Mouse (Mus musculus) skeletal muscle tissue, adult 2 months (tissue): ENCODE results near the gene Chrna10.

Source experiments
- DNase-seq: peaks from one replicate; pipeline ENCODE4 v3.0.0-alpha.2; 2012; ENCODE audit warnings: low read depth, low spot score

Gene Chrna10

DNA sequence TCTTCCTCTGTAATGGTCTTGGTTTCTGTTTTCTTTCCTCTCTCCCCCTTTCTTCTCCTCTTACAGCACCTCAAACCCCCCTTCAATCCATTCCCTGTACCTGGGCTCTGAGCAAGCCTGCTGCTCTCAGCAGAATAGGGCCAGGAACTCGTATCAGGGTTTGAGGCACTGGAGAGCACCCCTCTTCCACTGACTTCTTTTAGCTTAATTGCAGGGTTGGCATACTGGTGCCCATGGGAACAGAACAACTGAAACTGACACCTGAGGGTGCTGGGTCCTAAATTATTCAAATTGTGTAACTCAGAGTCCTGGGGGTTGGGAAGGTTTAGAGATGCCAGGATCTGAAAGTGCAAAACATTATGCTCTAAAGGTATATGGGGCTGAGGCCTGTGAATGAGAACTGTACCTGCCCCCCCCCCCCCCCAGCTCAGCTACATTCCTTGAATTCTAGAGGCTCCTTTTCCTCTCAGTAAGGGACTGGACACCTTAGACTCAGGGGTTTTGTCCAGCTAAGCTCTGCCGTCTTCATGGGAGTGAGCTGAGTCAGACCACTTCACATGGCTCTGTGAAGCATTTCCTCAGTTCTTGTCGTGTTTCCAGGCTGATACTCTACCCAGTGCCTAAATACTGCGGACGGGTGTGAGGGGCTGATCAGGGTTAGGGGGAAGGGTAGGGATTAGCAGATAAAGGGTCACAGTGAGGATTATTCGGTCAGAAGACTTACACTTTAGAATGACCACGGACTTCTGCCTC lies at the start of gene Chrna10:
Gene Chrna10, minus strand, starts transcription at position 250 of the 753 bp plus-strand sequence.
- DNase-seq: no peak

DNA sequence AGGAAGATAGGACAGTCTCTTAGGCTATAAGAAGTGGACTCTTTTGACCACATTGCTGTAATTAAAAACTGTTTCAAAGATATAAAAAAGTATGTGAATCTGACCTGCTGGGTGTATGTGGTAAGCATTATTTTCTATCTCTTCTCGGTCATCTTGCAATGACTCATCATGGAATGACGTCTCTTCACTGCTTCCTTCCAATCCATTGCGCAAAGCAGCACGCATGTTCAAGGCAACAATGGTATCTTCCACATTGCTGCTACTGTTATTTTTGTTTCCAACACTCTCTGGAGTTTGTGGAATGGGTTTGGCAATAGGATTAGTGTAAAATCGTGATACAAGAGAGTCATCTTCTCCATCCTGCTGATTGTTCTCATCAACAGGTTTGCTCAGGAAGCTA lies 37.1 kb upstream of the Chrna10 start:
- DNase-seq: no peak

DNA sequence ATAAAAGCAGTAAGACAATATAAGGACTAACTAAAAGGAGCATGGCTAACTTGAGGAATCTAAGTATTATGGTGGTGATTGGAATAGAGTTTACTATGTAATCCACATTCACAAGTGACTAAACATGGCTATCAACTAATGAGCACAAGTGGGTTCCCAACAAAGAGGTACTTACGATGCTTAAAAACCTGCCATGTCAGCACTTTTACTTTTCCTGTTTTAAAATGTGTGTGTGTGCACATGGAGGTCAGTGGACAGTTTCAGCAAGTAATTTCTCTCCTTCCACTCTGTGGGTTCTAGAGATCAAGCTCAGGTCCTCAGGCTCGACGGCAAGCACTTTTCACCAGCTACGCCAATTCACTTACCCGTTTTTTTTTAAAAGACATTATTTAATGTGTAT lies 21.3 kb upstream of the Chrna10 start:
- DNase-seq: no peak

DNA sequence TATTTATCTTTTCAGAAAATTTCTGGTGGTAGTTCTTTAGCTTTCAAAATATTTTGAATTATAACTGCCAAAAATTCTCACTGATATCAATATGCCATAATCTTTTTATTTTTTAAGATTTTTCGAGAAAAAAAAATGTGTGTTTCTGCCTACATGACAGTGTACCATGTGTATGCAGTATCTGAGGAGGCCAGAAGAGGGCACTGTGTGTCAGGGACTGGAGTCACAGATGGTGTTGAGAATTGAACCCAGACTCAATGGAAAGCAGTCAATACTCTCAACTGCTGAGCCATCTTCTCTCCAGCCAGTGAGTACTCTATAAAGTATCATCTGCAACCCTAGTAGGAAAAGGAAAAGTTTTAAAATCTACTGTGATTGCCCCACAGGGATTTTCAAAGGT lies 20.8 kb upstream of the Chrna10 start:
- DNase-seq: no peak

DNA sequence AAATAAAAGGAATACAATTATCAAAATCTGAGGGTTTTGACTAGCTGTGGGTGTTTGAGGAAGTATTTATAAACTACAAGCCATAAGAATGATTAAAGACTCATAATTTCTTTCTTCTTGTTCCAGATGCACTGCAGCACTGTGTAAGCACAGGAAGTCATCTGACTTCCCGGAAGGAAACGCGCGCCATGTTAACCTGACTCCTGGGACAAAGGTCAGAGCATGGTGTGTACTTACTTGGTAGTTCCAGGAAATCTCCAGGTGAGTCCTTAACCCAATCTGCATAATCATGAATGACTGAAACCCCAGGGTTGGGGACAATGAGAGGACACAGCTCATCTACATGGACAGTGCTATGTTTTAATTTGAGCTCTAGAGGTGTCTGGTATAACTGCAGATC lies 15.8 kb upstream of the Chrna10 start:
- no peak for DNase-seq

DNA sequence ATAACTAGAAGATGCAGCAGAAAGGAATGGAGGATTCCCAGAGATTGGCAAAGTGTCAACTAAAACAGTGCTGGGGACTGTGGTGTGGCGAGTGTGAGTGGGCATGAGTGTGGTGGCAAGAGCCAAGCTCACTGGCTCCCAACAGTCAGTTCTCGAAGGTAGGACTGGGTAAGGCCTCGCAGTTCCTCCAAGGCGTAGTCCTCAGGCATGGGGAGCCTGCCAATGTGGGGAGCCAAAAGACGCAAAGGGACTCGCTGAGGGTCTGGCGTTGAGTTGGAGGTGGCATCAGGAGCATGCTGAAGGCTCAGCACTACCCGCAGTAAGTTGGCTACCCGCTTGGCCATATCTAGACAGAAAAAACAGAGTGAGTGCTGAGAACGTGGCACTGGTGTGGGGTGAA lies 3.7 kb upstream of the Chrna10 start:
- DNase-seq: no peak

DNA sequence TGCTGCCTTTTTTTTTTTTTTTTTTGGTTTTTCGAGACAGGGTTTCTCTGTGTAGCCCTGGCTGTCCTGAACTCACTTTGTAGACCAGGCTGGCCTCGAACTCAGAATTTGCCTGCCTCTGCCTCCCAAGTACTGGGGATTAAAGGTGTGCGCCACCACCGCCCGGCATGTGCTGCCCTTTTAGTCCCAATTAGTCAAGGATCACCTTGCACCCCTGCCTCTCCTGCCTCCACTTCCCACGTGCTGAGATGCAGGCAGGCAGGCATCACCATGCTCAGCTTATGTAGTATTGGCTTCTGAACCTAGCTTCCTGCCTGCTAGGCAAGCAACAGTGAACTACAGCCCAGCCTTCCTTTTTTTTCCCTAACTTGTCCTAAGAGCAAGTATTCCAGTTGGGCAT lies 754 bp upstream of the Chrna10 start:
- DNase-seq: no peak

DNA sequence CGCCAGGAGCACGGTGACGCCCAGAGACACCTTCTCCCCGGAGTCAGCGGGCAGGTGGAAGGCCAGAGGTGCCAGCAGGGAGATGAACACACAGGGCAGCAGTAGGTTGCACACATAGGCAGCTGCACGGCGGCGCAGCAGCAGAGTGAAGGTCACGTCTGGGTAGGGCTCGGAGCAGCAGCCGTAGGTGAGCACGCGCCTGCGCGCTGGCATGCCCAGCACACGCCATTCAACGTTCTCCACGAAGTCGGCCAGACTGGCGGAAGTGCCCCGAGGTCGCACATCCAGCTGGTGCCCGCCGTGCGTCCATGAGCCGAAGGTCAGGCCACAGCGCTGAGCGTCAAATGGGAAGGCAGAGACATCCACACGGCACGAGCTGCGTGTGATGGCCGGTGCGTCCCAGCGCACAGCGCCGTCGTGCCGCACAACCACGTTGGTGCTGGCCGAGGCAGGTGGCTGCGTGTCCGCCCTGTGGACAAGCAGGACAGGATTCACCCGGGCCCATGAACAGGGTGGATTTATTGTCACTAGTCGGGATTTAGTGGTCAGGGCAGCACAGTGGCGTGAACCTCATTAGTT lies 3.4 kb downstream of the Chrna10 start:
- no peak for DNase-seq

DNA sequence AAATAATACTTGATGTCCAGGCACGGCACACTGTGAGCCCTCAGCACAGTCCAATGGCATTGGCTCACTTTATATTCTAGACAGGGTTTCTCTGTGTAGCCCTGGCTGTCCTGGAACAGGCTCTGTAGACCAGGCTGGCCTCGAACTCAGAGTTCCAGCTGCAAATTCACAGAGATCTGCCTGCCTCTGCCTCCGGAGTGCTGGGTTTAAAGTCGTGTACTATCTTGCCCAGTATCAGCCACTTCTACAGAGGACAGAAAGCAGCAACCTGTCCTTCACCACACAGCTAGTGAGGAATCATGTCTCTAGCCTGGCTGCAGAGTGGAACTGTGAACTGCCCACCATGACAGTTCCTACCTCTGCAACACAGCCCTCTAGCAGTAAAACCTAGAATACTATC lies 6.9 kb downstream of the Chrna10 start:
- no peak for DNase-seq

DNA sequence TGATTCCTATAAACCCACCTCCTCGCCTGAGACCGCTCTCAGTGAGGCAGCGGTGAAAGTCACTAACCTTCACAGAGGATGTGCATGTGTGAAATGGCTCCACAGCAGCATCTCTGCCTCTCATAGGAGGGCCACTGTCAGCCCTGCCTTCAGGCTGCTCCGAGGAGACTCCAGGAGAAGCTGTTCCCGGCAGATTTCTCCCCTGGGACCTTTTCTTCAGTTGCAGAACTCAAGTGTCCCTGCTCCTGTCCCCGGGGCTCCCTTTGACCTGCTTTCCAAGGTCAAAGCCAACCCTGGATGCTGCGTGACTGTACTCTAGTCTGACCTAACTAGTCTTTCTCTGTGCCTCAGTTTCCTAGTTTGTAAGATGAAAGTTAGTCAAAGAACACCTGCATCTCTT lies 7.5 kb downstream of the Chrna10 start, which contains the start of gene Art5:
Gene Art5, minus strand, starts transcription at position 319 of the 400 bp plus-strand sequence.
- no peak for DNase-seq

DNA sequence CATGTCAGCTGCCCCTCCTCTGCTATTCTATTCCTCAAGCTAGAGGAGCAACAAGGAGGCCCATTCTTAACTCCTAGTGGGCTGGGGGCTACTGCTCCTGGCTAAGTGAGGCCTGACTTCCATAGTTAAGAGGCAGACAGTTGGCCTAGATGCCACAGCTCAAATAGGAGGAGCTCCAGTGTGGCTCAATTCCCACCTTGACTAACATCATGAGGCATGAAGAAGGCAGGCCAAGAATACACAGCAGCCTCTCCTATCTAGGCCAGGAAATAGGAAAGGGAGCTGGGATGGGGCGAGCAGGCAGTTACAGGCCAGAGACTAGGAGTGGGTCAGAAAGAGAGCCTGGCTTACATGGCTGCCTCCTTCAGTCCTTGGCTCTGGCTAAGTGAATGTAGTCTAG lies 8.4 kb downstream of the Chrna10 start:
- DNase-seq: peak; percentile 67

DNA sequence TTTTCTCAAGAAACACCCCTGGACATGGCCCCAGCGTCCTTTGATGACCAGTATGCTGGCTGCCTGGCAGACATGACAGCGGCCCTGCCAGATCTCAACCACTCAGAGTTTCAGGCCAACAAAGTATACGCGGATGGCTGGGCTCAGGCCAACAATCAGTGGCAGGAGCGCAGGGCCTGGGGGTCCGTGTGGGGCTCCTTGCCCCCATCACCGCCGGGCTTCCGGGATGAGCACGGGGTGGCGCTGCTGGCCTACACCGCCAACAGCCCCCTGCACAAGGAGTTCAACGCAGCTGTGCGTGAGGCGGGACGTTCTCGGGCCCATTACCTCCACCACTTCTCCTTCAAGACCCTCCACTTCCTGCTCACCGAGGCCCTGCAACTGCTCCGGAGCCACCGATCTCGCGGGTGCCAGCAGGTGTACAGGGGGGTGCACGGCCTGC lies 9.9 kb downstream of the Chrna10 start:
- DNase-seq: no peak

DNA sequence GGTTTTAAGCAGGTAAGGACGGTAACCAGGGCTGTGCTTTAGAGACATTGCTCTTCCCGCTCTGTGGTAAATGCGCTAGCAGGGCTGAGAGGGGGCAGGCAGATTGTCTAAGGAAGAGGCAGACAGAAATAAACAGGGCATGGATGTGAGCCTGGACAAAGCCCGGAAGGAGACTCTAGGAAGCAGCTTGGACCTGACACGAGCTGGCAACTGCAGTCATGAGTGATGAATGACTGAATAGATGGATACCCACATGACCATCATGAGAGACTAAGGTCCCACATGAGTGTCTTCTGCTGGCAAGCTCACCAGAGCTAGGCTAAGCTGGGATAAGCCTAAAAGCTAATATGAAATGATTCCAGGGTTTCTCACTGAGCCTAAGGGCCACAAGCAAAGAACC lies 12.5 kb downstream of the Chrna10 start:
- no peak for DNase-seq

DNA sequence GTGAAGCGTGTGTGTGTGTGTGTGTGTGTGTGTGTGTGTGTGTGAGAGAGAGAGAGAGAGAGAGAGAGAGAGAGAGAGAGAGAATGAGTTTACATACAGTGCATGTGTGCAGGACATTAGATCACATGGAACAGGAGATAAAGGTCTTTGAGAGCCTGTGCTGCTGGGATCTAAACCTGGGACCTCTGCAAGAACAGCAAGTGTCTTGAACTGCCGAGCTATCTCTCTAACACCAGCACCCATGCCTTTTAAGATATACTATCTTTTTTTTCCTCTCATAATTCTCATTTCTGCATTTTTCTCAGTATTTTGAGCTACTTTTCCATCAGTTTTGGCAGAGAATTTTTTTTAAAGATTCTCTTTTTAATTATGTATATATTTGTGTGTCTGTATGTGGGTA lies 13.1 kb downstream of the Chrna10 start:
- DNase-seq: no peak

DNA sequence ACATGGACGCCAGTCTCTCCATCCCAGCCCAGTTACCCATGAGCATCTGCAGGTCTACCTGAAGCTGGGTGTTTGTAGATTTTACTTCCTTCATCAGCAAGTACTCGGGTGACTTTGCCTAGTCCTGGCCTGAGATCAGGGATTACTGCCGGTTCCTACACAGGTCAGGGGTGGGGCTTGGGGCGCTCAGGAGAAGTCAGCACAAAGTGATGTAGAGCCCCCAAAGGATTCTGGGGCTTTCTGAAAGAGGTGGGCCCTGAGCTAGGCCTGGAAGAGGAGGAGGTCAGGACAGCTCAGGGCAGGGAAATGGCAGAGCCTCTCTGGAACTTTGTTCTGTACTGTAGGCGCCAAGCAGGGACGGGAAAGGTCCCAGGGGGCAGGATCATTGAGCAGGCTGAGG lies 13.9 kb downstream of the Chrna10 start:
- DNase-seq: no peak

DNA sequence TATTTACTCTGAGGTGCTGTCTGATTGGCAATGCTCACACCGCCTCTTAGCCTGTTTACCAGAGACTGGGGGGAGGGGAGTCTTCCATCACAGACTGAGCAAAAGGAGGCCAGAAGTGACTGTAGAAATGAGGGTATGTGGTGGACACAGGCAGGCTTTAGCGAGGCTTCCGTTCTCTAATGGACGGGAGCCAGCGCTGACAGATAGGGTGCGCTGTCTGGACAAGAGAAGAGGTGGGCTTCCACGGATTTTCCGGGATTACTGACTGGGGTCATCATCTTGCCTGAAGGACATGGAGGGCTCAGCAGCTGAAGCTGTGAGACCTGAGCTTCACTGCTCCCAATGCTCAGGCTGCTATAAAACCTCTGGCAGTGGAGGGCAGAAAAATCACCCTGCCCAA lies 14.4 kb downstream of the Chrna10 start:
- no peak for DNase-seq

DNA sequence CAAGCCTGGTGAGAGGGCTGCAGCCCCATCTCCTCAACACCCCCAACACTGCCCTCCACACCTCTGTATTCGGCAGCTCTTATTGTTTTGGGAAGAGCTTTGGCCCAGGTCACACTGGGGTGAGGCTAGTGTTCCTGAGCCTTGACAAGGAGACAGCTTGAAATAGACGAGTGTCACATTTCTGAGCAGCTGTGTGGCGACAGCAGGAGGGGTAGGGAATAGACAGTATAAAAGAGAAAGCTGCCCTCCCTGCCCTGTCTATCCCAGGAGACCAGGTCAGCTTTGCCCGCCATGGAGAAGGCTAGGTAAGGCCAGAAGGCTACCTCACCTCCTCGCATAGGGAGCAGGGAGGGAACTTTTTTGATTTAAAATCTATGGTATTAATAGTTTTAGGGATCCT lies 15.1 kb downstream of the Chrna10 start, which contains the start of gene Art1:
Gene Art1, plus strand, starts transcription at position 257 of the 400 bp plus-strand sequence.
- DNase-seq: peak; percentile 94

DNA sequence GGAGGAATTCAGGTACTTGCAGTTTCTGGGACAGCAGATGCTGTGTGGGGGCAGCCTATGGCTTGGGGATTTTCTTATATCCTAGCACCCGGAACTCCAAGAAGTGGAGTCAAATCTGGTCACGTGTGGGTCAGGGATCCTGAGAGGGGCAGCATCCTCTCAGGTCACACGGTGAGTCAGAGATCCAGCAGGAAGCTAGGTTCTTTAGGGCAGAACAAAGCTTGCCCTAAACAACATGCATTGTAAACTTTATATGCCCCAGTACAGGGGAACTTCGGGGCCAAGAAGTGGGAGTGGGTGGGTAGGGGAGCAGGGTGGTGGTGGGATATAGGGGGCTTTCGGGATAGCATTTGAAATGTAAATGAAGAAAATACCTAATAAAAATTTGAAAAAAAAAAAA lies 15.8 kb downstream of the Chrna10 start:
- no peak for DNase-seq

DNA sequence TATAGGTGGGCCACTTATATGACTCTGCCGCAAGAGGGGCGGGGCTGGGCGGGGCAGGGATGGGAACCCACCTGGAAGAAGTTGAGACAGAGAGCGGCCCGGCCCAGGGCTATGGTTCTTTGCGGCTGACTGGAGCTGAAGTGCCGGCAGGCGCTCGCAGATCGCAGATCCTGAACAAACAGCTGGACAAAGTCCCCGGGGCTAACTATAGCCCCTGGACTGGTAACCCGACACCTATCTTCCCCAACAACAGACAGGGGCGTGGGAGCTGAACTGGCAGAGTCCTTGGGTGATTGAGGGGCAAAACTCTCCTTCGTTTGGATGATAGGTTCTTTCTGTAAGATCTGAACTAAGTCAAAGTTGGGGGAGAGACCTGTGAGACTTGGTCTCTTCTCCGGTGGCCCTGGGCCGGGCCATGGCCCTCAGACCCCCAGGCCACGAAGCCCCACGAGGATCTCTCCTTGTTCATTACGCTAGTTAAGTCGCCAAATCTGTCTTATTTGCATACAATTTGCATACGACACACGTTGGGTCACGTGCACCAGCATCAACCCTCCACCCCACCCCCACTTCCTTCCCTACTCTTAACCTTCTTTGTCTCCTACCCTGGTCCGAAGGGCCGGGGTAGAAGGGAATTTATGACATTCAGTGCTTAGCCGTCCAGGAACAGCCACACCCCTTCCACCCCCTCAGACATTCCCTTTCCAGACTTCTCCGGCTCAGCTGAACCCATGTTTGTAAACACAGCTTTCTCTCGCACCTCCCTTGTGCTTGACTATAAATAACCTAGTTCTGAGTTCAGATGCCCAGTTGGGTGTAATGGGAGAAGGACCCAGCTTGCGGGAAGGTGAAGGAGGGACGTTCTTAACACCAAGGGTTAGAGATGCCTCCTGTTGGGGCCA lies 16.6 kb downstream of the Chrna10 start:
- peak; percentile 88 for DNase-seq

DNA sequence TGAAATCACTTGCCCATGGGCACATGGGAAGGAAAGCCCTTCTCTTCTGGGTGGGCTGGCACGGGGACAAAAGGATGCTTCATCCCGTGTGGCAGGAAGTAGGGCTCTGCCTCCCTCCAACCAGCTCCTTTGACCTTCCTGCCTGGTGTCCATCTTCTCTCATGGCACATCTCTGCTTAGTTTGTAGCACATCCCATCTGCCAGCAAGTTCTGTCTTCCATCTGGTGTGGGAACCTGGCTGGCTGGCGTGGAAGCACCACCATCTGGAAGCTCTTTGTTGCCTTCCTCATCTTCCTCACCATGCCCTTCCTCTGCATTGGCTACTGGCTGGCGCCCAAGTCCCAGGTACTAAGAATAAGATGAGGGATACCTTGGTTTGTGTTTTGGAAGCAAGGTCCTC lies 29.3 kb downstream of the Chrna10 start:
- no peak for DNase-seq

DNA sequence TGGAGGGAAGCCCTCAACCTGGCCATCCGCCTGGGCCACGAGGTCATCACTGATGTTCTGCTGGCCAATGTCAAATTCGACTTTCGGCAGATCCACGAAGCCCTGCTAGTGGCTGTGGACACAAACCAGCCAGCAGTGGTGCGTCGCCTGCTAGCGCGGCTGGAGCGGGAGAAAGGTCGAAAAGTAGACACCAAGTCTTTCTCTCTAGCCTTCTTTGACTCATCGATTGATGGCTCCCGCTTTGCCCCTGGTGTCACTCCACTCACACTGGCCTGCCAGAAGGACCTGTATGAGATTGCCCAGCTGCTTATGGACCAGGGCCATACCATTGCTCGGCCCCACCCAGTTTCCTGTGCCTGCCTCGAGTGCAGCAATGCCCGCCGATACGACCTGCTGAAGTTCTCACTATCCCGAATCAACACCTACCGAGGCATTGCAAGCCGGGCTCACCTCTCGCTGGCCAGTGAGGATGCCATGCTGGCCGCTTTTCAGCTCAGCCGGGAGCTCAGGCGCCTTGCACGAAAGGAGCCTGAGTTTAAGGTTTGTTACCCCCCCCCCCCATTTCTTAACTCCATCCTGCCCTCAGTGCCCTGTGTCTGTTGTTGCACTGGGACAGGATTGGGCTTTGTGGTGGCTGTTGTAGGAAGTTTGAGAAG lies 32.5 kb downstream of the Chrna10 start:
- no peak for DNase-seq

DNA sequence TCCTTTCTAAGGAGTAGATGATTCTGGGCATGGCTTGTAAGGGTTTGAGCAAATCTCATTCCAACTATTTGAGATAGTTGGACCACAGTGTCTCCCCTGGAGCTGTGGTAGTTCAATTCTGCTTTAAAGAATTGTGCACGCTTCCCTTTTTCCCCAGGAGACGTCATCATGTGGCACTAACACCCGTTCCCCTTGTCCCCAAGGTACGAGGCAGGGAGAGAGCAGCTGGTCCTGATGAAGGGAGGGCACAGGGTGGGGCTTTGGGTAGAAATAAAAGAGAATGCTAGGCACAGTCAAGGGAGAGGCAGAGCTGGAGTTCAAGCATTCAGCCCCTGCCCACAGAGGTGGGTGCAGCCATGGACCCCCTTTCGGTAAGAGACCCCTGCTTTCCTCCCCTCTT lies 33.8 kb downstream of the Chrna10 start, which contains the start of gene Trpc2:
Gene Trpc2, plus strand, starts transcription at position 301 of the 400 bp plus-strand sequence.
- no peak for DNase-seq
